Mouse (Mus musculus): ENCODE results near the gene Parp2. TPM values are rescaled to one million over a fixed set of nuclear protein-coding genes. Genes with fewer than 3 reads are reported as not detected.
"Not testable (repeated sequence)": the region's sequence is repeated elsewhere in the genome, so short reads cannot be mapped to it uniquely, and the experiment has no call there.

Parp2 gene
- polyA plus RNA-seq, 1 experiment from 2014 or later, result 69.6 TPM

GRCm38 (mm10) chr14:50855788-50856187 lies 48.1 kb downstream of the Parp2 start:
- Histone ChIP-seq H3K36me3 (ENCODE audit: control insufficient read depth, insufficient read depth, low read length) (peaks cover 20% of the 10 kb centered on the region; the same call in 1 of the 2 replicates), H3K9me3 (ENCODE audit: control insufficient read depth, low read length) (no peaks in the 10 kb centered on the region), H3K4me3 (ENCODE audit: low read depth, low read length) (no peak overlapping the region), H3K9ac (ENCODE audit: low read length) (no peak overlapping the region), H3K27ac (ENCODE audit: low read depth) (no peak overlapping the region), H3K4me2 (ENCODE audit: low read length) (no peak overlapping the region), H3K27me3 (replicated peaks; ENCODE audit: control insufficient read depth, insufficient read depth, low read length) (no peaks in the 10 kb centered on the region), H3K4me1 (replicated peaks; ENCODE audit: control insufficient read depth, insufficient read depth, low read length) (no peaks in the 10 kb centered on the region)
- DNase-seq (ENCODE audit: low spot score) (no peak), ATAC-seq (replicated peaks; ENCODE audit: low FRiP score, low TSS enrichment, low read depth) (no peak)
- 87% methylated on average over 5 of the region's 5 CpGs for WGBS

GRCm38 (mm10) chr14:50862641-50863040 lies 55.0 kb downstream of the Parp2 start:
- no peaks in the 10 kb centered on the region for H3K9me3 ChIP-seq (ENCODE audit: control insufficient read depth, low read length)
- ATAC-seq (replicated peaks; ENCODE audit: low FRiP score, low TSS enrichment, low read depth) (no peak), DNase-seq (ENCODE audit: low spot score) (no peak)
- no peak overlapping the region for H3K9ac ChIP-seq (ENCODE audit: low read length)
- H3K36me3 ChIP-seq (ENCODE audit: control insufficient read depth, insufficient read depth, low read length), result 0 out of 2 replicates have a peak, but pooled peaks cover 10% of the 10 kb centered on the region
- no peaks in the 10 kb centered on the region for H3K4me1 ChIP-seq (replicated peaks; ENCODE audit: control insufficient read depth, insufficient read depth, low read length)
- WGBS, result 93% methylated on average over 10 of the region's 10 CpGs
- no peaks in the 10 kb centered on the region for H3K27me3 ChIP-seq (replicated peaks; ENCODE audit: control insufficient read depth, insufficient read depth, low read length)
- no peak overlapping the region for H3K4me2 ChIP-seq (ENCODE audit: low read length)
- no peak overlapping the region for H3K27ac ChIP-seq (ENCODE audit: low read depth)
- H3K4me3 ChIP-seq (ENCODE audit: low read depth, low read length), result no peak overlapping the region

- H3K4me1 ChIP-seq (replicated peaks; ENCODE audit: control insufficient read depth, insufficient read depth, low read length); DNase-seq (ENCODE audit: low spot score); ATAC-seq (replicated peaks; ENCODE audit: low FRiP score, low TSS enrichment, low read depth): not testable (repeated sequence)
These were observed 57.4 kb downstream of the Parp2 start for GRCm38 (mm10) chr14:50865005-50865404.

GRCm38 (mm10) chr14:50866966-50867365 lies 59.3 kb downstream of the Parp2 start:
- Histone ChIP-seq H3K4me3 (ENCODE audit: low read depth, low read length) (no peak overlapping the region), H3K27me3 (replicated peaks; ENCODE audit: control insufficient read depth, insufficient read depth, low read length) (no peaks in the 10 kb centered on the region), H3K9ac (ENCODE audit: low read length) (no peak overlapping the region), H3K9me3 (ENCODE audit: control insufficient read depth, low read length) (no peaks in the 10 kb centered on the region), H3K27ac (ENCODE audit: low read depth) (no peak overlapping the region), H3K36me3 (ENCODE audit: control insufficient read depth, insufficient read depth, low read length) (no peaks in the 10 kb centered on the region), H3K4me2 (ENCODE audit: low read length) (no peak overlapping the region), H3K4me1 (replicated peaks; ENCODE audit: control insufficient read depth, insufficient read depth, low read length) (no peaks in the 10 kb centered on the region)
- 86% methylated on average over 3 of the region's 3 CpGs for WGBS
- no peak for DNase-seq (ENCODE audit: low spot score)
- ATAC-seq (replicated peaks; ENCODE audit: low FRiP score, low TSS enrichment, low read depth), result no peak

More at GRCm38 (mm10) chr14:50865005-50865404, 57.4 kb downstream of the Parp2 start:
- H3K36me3 ChIP-seq (ENCODE audit: control insufficient read depth, insufficient read depth, low read length); H3K9me3 ChIP-seq (ENCODE audit: control insufficient read depth, low read length); H3K9ac ChIP-seq (ENCODE audit: low read length); H3K4me2 ChIP-seq (ENCODE audit: low read length); H3K27me3 ChIP-seq (replicated peaks; ENCODE audit: control insufficient read depth, insufficient read depth, low read length); H3K4me3 ChIP-seq (ENCODE audit: low read depth, low read length); H3K27ac ChIP-seq (ENCODE audit: low read depth): not testable (repeated sequence)

GRCm38 (mm10) chr14:50868211-50868610 lies 60.6 kb downstream of the Parp2 start:
- ATAC-seq (replicated peaks; ENCODE audit: low FRiP score, low TSS enrichment, low read depth) (no peak), DNase-seq (ENCODE audit: low spot score) (no peak)
- Histone ChIP-seq H3K9ac (ENCODE audit: low read length) (no peak overlapping the region), H3K4me2 (ENCODE audit: low read length) (no peak overlapping the region), H3K9me3 (ENCODE audit: control insufficient read depth, low read length) (no peaks in the 10 kb centered on the region), H3K27me3 (replicated peaks; ENCODE audit: control insufficient read depth, insufficient read depth, low read length) (no peaks in the 10 kb centered on the region), H3K4me3 (ENCODE audit: low read depth, low read length) (no peak overlapping the region), H3K36me3 (ENCODE audit: control insufficient read depth, insufficient read depth, low read length) (no peaks in the 10 kb centered on the region), H3K4me1 (replicated peaks; ENCODE audit: control insufficient read depth, insufficient read depth, low read length) (no peaks in the 10 kb centered on the region), H3K27ac (ENCODE audit: low read depth) (no peak overlapping the region)
- 66% methylated on average over 4 of the region's 4 CpGs for WGBS

- 87% methylated on average over 5 of the region's 5 CpGs for WGBS
- no peak for ATAC-seq (replicated peaks; ENCODE audit: low FRiP score, low TSS enrichment, low read depth)
- Histone ChIP-seq H3K4me3 (ENCODE audit: low read depth, low read length) (no peak overlapping the region), H3K9ac (ENCODE audit: low read length) (no peak overlapping the region), H3K9me3 (ENCODE audit: control insufficient read depth, low read length) (no peaks in the 10 kb centered on the region), H3K27me3 (replicated peaks; ENCODE audit: control insufficient read depth, insufficient read depth, low read length) (no peaks in the 10 kb centered on the region), H3K27ac (ENCODE audit: low read depth) (no peak overlapping the region), H3K4me2 (ENCODE audit: low read length) (no peak overlapping the region), H3K4me1 (replicated peaks; ENCODE audit: control insufficient read depth, insufficient read depth, low read length) (no peaks in the 10 kb centered on the region), H3K36me3 (ENCODE audit: control insufficient read depth, insufficient read depth, low read length) (no peaks in the 10 kb centered on the region)
- DNase-seq (ENCODE audit: low spot score), result no peak
These were observed 61.0 kb downstream of the Parp2 start for GRCm38 (mm10) chr14:50868656-50869055.

GRCm38 (mm10) chr14:50869889-50870804 lies 62.5 kb downstream of the Parp2 start, which contains the start of gene Tep1:
Gene Tep1 (minus strand): TSS chr14:50870560.
- H3K27me3 ChIP-seq (replicated peaks; ENCODE audit: control insufficient read depth, insufficient read depth, low read length), result no peaks in the 10 kb centered on the region
- H3K36me3 ChIP-seq (ENCODE audit: control insufficient read depth, insufficient read depth, low read length), result no peaks in the 10 kb centered on the region
- DNase-seq (ENCODE audit: low spot score) (peak; percentile 89), ATAC-seq (replicated peaks; ENCODE audit: low FRiP score, low TSS enrichment, low read depth) (peak; percentile 91)
- H3K4me3 ChIP-seq (ENCODE audit: low read depth, low read length), result peak within 1 kb of the TSS; percentile 55
- peak within 1 kb of the TSS; percentile 62 for H3K4me2 ChIP-seq (ENCODE audit: low read length)
- H3K4me1 ChIP-seq (replicated peaks; ENCODE audit: control insufficient read depth, insufficient read depth, low read length), result no peaks in the 10 kb centered on the region
- 7% methylated on average over 30 of the region's 32 CpGs for WGBS
- no peaks in the 10 kb centered on the region for H3K9me3 ChIP-seq (ENCODE audit: control insufficient read depth, low read length)
- H3K27ac ChIP-seq (ENCODE audit: low read depth), result peak within 1 kb of the TSS; percentile 74
- peak within 1 kb of the TSS; percentile 55 for H3K9ac ChIP-seq (ENCODE audit: low read length)

DNA sequence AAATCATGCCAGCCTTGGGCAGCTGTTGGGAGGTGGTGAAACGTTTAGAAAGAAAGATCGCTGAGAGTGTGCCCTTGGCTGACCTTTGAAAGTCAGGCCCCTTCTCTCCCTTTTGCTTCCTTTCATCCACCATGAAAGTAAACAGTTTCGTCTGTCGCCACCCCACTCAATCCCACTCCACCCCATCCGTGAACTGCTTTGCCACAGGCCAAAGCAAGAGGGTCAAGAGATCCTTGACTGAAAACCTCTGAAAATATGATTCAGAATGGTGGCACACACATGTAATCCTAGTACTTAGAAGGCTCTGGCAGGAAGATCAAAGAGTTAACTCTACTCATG lies 63.1 kb downstream of the Parp2 start:
- no peaks in the 10 kb centered on the region for H3K36me3 ChIP-seq (ENCODE audit: control insufficient read depth, insufficient read depth, low read length)
- no peaks in the 10 kb centered on the region for H3K27me3 ChIP-seq (replicated peaks; ENCODE audit: control insufficient read depth, insufficient read depth, low read length)
- peak overlapping the region; percentile 55 for H3K4me3 ChIP-seq (ENCODE audit: low read depth, low read length)
- H3K9ac ChIP-seq (ENCODE audit: low read length), result peak overlapping the region; percentile 55; the same call in 1 of the 2 replicates
- no peak for DNase-seq (ENCODE audit: low spot score)
- H3K4me2 ChIP-seq (ENCODE audit: low read length), result peak overlapping the region; percentile 62
- H3K27ac ChIP-seq (ENCODE audit: low read depth), result peak overlapping the region; percentile 74
- WGBS, result 14% methylated on average over 5 of the region's 5 CpGs
- no peaks in the 10 kb centered on the region for H3K9me3 ChIP-seq (ENCODE audit: control insufficient read depth, low read length)
- no peaks in the 10 kb centered on the region for H3K4me1 ChIP-seq (replicated peaks; ENCODE audit: control insufficient read depth, insufficient read depth, low read length)
- ATAC-seq (replicated peaks; ENCODE audit: low FRiP score, low TSS enrichment, low read depth), result no peak; the same call in 1 of the 2 replicates
